Mouse (Mus musculus) urinary bladder, adult 18-20 months (tissue): Measurements from ENCODE around the gene Tjp1.

Experiments
- DNase-seq, 2 experiments: peaks; one replicate each; pipeline ENCODE4 v3.0.0; 2022; ENCODE audit warnings: low spot score in 2 of 2, mixed read lengths in 2 of 2

The Tjp1 gene

DNA sequence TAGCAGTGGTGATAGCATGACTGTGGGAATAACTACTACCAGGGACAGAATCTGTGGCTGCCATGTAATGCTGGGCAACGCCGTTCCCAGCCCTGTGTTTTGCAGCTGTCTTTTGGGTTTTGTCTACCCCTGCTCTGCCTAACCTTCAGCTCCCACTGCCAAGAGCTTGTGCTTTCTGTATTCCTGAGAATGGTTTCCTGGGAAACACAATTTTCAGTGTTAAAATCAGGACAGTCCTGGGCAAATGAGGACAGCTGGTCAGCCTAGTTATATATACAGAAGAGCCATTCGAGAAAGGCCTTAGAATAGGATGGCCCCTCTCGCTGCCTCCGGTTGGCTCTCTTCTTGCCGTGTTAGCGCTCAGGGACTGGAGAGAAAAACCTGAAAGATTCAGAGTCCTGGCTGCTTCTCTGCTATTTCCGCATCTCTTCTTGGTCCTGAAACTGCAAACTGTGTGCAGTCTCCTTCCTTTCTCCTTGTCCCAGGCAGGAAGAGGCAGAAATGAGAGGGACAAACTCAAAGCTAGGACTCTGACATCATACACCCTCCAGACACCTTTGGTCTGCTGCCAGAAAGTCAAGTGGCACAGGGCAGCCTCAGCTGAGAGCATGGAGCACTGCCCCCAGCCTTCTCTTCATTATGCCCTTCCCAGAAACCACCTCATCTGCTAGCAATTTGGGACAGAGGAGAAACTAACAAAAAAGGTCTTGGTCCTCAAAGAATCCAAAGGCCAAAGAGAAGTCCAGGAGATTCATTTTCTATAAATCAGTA is 139.2 kb downstream of the Tjp1 start:
- DNase-seq, result no peak

DNA sequence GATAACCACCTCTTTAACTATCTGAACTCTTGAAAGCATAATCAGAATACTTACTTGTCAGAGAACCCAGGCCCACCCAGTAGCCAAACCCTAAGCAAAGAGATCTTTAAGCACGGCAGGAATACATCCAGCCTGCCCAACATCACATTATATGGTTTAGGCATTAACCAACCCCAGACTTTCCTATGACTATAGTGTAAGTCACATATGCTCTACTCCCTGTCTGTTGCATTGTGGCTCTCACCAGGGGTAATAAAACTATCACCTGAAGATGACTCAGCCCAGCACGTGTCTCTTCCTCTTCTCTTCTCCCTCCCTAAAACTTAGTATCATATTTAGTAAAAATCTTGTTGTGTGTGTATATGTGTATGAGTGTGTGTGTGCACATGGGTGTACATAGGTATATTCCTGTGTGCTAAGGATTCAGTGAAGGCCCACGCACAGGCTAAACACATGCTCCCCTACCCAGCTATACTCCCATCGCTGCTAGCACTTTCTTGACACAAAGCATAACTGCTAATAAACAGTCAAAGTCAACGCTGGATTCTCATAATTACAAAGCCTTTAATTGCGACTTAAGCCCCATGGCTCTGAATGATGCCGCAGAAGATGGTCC is 139.9 kb downstream of the Tjp1 start:
- no peak for DNase-seq

DNA sequence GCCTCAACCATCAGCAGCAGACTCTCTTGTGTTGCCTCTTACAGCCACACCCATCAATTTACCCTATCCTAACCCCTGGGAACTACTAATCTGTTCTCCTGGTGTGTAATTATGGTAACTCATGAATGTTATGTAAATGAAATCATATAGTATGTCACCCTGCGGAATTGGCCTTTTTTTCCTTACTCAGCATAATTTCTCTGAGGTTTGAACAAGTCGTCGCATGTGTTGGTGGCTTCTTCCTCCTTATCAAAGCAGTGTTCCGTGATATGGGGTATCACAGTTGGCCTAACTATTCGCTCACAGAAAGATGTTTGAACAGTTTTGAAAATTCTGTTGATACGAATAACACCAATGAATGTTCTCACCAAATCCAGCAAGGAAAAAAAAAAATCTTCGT is 142.8 kb downstream of the Tjp1 start:
- DNase-seq, result no peak

DNA sequence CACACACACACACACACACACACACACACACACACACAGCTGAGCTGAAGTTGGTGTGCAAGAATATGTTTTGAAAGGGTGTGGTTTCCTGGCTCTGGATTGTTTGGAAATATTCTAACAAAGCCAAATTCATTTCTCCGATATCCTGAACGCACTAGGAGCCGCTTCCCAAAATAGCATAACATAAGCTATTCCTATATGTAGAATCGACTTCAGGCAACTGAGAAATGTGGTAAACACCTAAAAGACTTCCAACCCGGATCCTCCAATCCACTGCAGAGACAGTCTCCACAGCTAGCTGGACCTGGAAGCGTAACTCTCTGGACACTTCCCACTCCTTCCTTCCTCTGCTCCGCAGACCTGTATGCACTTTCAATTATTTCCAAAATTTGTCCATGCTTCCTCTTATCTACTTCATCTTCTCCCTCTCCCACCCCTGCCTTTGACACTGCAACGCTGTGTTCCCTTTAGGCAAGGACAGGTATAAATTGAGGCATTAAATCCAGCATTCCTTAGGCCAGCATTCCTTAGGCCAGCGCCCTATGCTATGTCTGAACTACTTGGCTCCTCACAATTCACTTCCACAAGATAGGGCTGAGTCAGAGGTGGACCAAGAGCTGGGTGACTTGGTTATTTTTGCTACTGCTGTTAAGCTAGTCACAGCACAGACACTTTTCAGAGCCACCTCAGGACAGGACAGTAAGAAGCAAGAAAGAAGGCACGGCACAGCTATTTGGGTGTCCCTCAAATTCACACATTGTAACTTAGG is 144.9 kb downstream of the Tjp1 start:
- DNase-seq, result no peak

DNA sequence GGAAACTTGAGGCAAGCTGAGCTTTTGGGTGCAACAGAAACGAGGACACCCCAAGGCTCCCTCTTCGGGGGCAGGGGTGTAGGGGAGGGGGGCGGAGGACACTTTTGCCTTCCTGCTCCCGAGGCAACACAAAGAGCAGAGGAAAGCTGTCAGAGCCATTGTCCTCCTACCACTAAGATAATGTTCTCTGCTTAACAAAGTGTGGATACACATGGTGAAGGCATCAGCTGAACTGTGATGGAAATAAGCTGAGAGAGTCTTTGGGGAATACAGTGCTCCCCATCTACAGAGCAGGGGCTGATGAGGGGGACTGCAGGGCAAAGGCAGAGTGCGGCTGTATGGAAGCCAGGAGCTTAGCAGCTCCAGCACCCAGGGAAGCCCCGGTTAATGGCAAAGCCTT is 145.7 kb downstream of the Tjp1 start:
- no peak for DNase-seq

DNA sequence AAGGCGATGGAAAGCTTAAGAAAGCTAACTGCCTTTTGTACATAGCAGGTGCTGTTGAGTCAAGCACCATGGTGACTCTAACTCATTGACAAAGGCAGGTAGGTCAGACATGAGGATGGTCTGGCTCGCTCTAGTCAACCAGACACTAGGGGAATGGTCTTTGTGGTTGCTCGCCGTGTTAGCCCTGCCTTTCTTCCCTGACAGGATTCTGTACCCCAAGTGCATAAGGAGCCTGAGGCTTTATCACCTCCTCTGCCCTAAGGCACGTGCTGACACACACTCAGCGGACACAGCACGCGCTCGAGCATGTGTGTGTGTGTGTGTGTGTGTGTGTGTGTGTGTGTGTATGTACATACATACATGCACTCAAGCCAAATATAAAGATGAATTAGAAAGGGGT is 146.9 kb downstream of the Tjp1 start:
- no peak for DNase-seq

DNA sequence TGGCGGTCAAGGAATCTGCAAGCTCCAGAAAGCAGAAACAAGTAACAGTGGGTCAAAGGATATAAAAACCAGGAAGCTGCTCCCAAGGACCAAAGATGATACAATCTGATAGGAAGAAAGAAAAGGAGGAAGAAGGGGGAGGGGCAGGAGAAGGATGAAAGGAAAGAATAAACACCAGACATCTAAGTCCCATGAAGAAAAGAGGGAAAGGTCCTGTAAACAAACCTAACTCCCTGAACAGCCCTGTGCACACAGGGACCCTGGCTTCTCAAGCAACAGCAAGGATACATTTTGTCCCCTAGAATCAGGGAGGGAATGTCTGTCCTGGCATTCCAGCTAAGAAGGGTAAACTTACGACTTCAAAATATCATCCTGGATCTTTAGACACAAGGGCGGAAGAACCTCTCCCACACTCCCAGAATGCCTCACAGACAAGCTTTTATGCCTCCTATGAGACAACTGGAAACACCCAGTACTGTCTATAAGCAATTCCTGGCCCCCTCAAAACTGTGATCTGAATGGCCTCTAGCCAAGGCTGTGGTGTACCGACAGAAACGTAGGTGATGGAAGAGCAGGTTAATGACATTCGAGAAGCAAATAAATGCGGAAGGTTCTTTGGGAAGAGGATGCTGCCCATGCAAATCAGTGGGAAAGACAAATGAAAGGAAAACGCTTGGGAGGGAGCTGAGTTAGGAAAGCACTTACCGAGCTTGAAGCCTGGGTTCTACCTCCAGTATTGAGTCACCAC is 148.6 kb downstream of the Tjp1 start:
- no peak for DNase-seq

DNA sequence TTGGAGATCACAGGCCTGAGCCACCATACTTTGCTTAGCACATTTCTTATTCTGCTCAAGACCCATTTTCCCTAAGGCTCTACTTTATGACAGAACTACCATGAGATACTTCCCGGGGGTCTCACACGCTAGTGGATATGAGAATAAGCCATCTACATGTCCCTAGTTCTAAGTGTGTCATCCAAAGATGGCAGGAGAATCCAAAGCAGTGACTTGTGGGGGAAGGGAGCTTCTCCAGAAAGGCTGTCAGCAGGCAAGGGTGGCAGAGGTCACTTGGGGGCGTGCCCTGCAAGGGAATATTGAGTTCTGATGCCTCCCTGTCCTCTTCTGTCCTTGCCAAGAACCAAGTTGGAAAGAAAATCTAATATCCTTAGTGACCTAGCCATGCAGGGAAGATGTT is 150.1 kb downstream of the Tjp1 start:
- no peak for DNase-seq

DNA sequence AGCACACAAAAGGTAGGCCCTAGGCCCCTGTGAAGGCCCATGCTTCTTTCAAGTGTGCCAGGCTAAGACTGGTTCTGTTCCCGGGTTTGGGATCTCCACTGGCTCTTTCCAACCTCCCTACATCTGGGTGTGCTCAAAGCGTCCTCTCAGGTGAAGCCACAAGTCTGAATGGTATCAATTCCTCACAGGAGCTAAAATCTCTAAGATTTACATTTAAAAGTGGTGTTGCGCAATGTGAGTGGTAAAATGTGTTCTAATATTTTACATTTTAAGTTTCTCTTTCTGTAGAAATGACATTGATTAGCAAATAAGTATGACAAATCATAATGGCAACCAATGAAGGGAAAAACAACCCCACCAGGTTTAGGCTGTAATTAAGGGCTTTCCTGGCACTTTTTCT is 152.0 kb downstream of the Tjp1 start:
- DNase-seq, result no peak

DNA sequence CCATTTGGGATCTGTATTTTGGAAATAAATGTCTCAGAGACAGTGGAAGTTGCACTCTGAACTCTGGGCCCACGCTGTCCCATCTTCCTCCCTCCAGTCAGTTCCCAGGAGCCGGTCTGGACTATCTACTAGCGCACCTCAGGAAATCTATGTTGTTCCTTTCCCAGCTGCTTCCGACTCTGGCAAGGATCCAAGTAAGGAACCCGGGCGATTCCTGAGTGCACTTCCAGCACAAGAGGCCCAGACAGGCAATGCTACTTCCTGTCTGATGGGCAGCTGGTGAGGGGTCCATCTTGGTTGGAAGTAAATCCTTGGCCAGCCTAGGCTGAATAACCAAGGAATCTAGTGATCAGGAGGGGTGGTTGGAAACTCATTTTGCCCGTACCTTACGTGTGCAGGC is 152.4 kb downstream of the Tjp1 start:
- DNase-seq, result no peak

DNA sequence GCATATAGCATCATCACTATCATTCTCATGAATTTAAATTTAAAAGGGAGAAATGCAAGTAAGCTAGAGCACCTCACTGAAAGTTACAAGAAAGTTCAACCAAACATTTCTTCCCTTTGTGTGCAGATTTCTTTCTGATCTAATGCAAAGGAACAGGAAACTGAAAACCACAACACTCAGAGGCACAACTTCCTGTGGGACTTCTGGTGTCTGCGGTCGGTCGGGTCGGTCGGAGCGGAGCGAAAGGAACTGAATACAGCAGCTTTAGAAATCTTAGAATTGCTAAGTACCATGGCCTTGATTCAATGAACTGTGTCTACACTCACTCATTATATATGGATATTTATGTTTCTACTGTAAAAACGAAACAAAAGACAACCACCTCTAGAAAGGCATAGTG is 154.2 kb downstream of the Tjp1 start:
- no peak for DNase-seq

DNA sequence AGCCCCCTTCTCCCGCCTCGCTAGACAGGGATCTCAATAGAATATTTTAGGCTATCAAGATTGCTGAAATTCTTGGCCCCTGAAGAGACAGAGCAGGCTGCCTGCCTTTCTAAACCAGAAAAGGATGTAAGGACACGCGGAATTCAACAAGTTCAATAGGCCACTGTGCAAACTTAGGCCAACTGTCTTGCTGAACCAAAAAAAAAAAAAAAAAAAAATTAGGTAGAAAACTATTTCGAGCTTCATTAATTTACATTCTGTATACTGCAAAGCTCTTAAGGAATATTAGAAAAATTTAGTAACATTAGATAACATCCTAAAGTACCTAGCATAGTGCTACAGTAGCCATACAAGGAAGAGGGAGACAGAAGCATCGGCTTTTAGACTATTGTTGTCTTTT is 155.8 kb downstream of the Tjp1 start:
- DNase-seq, result no peak

DNA sequence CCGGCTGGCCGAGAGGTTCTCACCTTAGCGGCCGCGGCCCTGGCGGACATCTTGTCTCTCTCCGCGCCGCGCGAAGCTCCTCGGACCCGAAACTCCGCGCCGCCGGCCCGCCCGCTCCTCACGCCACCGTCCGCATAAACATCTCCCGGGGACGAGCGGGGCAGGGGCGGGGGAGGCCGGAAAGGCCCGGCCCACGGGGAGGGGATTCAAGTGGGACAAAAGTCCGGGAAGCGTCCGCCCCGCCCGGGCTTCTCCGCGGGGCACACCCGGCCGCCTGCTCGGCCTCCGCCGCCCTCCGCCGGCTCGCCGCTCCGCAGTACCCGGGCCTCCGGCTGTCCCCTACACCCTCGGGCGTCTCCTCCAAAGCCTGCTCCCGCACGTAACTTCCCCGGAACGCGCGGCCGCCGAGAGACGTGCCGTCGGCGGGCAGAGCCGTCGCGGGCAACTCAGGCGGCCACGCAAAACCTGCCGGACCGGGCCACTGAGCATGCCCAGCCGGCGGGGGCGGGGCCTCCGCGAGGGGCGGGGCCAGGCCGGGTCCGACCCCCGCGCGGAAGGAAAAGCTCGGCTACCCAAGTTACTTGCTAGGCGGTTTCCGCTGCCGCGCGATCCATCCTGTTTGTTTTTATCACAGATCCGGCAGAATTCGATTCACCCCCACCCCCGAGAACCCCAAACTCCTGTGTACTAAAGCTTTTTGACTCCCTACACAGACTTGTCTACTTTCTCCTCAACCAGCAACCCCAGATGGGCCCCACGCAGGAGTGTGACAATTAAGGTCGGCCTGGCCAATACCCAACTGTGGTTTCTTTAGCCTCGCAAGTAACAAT is 156.6 kb downstream of the Tjp1 start:
- DNase-seq, result peak; percentile 90 to 92

DNA sequence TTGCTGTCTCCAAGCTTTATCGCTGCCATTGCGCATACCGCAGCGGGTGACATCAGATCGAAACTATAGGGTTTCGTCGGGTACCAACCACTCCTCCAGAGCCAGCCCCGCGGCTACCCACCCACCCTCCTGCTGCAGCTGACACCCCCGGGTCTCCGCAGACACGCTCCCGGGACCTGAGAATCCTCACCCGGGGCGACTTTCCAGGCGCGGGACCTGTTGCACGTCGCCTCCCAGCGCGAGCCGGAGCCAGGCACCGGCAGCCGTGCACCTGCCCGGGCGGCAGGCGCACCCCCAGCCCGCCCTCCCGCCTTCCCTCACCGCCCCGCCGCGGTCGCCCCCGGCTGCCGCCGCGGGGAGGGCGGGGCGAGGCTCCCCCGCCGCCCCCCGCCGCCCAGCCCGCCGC is 157.2 kb downstream of the Tjp1 start:
- peak in 1 of 2 experiments; percentile 36 for DNase-seq

DNA sequence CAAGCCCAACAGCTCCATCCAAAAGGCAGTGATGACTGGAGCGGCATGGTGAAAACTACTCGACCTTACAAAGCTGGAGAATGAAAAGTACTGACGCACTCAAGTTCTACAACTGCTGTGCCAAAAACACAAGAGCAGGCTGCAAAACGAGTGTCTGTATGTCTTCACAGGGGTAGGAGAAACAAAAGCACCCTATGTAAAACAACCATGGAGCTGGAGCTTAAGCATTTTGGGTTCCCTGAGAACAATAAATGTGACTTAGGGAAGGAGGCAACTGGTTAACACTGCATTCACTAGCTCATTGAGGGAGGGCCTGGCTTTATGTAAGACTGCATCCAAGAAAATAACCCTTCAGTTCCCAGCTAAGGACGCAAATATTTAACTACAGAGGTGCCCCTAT is 158.5 kb downstream of the Tjp1 start:
- no peak for DNase-seq

DNA sequence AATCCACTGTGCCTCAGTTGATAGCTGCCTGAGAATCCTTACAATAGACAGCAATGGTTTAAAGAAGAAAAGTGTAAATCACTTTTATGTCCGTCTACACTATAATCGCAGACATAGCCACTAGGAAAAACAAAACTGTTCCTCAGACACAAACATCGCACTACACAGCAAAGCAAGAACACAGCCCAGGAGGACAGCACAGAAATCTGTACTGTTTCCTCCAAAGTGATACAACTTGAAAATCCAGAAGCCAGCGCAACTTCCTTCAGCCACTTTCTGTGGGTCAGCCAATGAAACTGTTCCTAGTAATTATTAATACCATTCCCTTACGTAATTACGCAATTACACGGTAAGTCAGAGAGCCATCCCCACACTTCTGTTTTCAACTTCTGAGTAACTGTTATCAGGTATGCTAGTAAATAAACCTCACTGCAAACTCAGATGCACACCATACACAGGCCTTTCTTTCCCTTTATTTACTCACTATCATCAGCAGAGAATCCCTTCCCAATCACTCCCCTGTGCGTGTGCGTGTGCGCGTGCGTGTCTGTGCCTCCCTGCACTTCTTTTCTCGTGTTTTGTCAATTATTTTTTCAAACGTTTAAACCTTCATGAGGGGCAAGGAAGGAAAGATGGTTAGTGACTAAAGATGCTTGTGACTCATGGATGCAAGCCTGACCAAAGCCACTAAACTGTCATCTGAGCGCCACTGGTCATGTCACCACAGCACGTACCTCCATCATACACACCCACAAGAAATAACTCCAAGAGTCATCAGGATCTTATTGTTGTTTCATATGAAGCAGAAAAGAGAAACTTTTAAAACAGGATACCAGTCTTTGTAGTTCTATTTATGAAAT is 160.0 kb downstream of the Tjp1 start:
- DNase-seq, result no peak

DNA sequence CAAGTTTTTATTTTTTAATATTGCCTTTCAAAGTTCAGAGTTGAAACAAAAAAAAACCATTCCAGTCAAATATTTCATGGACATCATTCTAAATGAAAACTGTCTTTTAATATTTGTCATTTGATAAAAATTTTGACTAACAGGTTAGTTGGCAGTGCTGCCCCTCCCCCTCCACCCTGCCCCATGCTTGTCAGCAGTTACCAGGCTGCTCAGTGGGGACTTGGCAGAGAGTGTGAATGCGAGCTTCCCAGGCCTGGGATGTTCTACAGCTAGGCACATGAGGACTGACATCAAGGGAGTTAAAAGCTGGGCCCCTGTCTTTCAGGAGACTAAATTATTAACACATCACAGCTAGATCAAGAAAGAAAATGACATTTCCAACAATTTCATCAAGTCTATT is 161.4 kb downstream of the Tjp1 start:
- DNase-seq, result no peak

DNA sequence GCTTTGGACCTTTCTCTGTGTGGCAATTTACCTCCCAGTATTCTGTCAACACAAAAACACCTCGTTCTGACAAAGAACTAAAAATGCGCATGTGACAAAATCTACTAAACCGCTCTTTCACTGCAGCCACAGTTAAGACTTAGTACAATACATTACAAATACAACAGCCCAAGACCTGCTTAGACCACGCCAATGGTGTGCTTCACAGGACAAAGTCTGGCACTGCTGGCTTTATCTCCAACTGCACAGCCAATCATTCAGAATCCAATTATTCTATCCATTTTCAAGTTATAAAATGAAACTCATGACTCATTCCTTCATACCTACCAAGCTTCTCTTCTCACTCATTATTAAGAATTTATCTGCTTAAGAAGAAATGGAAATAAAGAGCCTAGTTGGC is 162.0 kb downstream of the Tjp1 start:
- no peak for DNase-seq

DNA sequence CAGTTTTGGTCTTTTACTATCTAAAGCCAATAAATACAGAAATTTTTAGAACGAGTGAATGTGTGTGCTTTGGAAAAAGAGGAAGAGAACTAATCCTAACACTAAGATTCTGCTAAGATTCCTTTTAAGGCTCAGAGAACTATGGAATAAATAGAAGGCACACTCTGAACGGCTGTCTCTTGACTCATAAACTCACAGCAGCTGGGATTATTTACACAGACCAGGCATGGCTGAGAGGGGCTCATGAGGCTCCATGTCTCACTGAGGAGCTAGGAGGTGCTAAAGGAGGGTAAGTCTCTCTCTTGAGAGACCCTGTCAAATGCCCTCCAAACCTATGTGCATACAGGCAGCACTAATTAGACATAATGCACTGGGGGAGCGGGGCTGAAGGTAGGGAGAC is 167.3 kb downstream of the Tjp1 start:
- DNase-seq, result no peak

DNA sequence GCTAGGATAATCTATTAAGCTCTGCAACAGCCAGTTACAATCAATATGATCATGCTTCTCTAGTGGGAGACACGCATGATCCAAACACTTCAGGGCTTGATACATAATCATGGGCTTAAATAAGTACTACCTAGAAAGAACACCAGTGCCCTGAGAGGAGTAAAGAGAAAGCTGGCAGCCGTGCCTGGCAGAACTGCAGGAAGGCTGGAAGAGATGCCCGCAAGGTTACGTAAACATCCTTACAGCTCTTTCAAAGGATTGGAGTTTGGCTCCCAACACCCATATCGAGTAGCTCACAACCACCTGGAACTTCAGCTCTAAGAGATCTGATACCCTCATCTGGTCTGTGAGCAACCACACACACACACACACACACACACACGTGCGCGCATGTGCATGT is 167.8 kb downstream of the Tjp1 start:
- DNase-seq, result no peak
